Mouse (Mus musculus) frontal cortex, adult 2 months (tissue): ENCODE measurements at regions not wholly inside any gene's neighbourhood (a gene's known extent, or its start where the extent isn't known, plus 50 kb on each side); places are given as distances from the start of the nearest gene placed in this dataset.
"Not testable (repeated sequence)": the region's sequence is repeated elsewhere in the genome, so short reads cannot be mapped to it uniquely, and the experiment has no call there.

Source experiments
- DNase-seq, 2 experiments: peaks; one replicate each; pipeline ENCODE4 v3.0.0; 2022; ENCODE audit warnings: low spot score in 1 of 2; ENCODE audit errors: extremely low spot score in 1 of 2

DNA sequence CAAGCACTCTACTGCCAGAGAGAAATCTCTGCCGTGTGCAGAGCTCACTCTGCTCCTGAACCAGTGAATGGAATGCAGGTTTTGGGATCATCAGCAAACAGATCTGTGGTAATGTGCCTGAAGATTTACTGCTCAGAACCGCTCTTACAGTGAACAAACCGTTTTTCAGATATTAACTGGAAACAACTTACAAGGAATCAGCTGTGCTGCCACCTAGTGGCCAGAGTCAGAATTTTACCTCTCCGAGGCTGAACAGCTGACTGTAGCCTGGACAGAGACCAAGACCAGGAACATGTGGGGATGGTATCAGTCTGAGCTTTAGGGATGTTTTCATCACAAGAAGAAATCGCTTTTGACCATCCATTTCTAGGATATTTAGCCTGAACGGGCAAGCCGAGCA, 65.3 kb downstream of the Gm15023 start:
- peak; percentile 7 to 39 for DNase-seq

DNA sequence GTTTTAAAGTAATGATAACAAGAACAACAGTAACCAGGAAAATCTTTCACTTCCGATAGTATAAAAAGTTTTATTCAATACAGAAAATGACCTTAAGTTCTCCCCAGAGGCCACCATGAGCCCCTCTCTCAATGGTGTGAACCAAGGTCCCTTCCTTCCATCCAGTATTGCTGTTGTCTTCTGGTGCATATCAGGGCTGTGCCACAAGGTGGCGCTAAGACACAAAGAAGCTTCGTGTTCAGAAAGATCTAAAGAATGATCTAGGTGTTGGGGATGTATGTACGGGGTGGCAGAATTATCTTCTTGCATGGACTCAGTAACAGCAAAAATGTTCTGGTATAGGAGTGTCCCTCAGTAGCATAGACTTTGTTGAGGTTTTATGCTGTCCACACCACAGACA, 66.6 kb downstream of the Gm15023 start:
- peak; percentile 5 to 44 for DNase-seq

DNA sequence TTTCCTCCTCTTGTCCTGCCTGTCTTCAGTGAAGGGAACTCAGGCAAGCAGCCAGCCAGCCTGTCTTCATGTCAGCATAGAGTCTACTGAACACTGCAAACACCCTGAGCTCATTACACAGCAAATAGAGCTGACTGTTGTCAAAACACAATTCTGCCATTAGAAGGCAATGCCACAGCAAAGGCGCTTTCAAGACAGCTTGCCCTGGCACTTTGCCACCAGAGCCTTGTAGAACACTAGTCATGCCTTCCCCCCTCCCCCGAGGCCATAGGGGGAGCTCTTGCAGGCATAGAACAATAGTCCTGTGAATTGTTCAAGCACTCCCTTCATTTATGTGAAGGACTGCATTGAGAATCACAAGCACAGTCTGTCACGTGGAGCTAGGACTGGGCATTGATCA, 75.8 kb downstream of the Gm15023 start:
- no peak for DNase-seq

DNA sequence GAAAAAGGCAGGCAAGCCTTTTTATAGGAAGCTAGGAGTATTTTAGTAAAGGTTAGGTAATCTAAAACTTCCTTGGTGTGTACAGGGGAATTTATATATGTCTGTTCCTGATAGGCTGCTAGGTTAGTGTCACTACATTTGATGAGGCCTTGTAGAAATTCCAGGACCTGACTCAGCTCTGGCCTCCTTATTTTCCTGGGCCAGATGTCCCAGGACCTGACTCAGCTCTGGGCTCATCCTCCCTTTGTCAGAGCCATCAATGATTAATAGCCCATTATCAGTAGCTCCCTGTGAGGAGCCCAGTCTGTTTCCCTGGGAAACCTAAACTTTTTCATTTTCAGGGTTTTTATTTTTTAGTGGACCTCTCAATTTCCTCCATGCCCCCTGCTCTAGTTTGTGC, 79.3 kb downstream of the Gm15023 start:
- DNase-seq: no peak

DNA sequence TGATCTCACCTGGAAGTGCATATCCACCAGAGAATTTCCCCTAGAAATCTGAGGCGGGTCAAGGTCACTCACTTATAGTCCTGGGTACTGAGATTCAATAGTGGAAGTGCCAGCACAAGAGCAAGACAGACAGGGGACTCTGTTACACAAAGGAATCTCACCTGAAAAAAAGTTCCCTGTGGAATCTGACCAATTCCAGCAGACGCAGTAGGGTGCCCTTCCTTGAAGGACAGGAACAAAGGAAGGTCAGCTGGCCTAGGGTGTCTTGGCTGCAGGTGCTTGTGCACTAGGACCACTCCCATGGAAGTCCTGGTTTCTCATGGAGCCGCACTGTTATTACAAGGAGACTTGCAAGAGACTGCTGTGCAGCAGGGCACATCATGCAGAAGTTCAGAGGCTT, 81.2 kb downstream of the Gm15023 start:
- no peak for DNase-seq

DNA sequence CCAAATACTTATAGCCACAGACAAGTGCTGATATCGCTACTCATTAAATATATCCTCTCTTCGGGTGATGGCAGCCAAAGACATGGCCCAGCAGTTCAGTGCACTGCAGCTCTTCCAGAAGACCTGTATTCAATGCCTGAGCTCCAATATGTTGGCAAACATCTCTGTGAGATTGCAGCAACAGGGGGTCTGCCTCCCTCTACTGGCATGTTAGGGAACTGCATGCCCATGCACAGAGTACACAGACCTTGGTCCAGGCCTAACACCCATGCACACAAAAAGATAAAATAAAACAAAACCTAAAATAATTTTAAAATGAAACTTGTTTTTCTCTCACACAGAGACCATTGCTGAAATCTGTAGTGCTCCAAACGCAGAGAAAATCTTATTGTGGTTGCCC, 82.1 kb upstream of the Zmat1 start:
- peak; percentile 22 to 81 for DNase-seq

DNA sequence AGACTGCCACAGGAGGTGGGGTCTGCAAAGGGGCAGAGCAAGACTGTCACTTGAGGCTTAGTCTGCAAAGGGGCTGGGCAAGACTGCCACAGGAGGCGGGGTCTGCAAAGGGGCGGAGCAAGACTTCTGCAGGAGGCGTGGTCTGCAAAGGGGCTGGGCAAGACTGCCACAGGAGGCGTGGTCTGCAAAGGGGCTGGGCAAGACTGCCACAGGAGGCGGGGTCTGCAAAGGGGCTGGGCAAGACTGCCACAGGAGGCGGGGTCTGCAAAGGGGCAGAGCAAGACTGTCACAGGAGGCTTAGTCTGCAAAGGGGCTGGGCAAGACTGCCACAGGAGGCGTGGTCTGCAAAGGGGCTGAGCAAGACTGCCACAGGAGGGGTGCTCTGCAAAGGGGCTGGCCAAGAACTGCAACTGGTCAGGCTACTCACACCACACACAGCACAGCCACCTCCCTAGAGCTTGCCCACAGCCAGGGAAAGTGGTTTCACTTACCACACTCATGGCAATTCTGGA, 78.1 kb upstream of the Zmat1 start:
- not testable (repeated sequence) for DNase-seq

DNA sequence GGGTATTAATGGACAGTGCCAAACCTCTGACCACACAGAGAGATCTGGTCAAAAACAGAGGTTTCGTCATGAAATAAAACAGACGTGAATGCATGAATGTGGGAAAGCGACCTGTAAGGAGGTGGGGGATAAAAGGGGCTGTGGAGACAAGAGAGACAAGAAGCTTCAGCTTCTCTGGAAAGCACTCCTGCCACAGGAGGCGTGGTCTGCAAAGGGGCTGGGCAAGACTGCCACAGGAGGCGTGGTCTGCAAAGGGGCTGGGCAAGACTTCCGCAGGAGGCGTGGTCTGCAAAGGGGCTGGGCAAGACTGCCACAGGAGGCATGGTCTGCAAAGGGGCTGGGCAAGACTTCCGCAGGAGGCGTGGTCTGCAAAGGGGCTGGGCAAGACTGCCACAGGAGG, 77.6 kb upstream of the Zmat1 start:
- DNase-seq: not testable (repeated sequence)

DNA sequence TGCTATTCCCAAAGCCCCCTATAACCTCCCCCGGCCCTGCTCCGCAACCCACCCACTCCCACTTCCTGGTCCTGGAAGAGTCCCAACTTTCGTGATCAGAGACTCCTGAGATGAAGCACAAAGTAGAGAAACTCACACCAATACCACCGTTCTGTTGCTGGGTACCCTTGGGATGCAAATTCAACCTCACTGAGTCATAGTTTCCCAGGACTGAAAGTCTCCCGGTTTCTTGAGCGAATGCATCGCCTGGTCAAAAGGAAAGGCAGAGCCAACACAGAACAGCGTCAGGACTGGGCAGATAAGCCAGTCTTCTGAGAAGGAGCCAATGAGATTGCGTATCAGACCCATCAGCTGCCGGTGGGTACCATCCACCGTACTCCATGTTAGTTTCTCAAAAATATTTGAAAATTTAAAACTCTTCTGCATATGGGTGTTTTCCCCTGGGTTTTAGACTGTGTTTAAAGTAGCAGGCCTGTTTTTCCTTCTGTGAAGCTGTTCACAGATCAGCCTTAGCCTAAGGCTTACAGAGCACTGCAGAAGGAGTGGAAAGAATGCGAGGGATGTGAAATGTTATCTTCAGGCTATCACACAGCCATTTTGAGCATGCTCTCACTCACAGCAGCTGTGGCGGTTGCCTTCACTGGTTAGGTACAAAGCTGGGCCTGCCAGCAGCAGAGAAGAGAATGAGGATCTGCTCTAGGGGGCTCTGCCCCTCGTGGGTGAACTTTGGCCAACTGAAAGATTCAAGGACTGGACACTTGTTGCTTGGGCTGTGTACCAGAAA, 77.0 kb upstream of the Zmat1 start:
- DNase-seq: not testable (repeated sequence)

DNA sequence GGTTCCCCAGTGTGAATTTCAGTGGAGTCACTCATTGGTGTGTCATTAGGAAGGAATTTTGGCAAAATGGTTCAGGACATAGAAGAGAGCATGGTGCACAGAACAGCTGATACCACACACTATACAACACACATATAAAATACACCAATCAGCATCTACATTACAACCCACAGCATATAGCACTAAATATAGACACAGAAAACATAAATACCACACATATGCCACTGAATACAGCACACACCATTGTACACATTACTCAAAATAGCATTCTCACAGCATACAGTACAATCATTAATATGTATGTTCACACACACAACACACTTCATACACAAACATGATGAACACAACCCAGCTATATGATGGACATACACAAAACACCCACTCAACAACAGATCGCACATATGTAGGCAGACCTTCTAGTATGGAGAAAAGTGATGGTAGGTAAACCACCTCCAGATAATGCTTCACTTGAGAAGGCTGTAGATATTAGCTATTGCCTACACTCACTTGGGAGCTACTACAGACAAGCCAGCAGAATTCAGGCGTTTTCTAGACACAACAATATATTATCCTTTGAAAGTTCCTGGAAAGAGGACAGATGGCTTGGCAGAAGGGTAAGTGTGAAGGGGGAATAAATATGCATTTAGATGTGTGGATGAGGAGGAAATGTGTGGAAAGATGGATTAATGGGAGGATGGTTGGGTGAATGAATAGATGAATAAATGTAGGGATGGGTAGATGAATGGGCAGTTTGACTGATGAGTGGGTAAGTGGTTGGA, 71.6 kb upstream of the Zmat1 start:
- peak in 1 of 2 experiments; percentile 34 for DNase-seq

DNA sequence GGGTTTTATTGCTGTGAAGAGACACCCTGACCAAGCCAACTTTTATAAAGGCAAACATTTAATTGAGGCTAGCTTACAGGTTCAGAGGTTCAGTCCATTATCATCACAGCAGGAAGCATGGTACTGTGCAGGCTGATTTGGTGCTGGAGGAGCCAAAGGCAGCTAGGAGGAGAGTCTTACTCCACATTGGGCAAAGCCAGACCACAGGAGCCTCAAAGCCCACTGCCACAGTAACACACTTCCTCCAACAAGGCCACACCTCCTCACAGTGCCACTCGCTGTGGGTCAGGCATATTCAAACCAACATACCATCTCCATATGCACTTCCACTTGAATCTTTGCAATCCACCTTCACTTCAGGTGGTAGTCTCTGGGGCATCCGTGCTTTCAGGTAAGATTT, 70.4 kb upstream of the Zmat1 start:
- no peak for DNase-seq

DNA sequence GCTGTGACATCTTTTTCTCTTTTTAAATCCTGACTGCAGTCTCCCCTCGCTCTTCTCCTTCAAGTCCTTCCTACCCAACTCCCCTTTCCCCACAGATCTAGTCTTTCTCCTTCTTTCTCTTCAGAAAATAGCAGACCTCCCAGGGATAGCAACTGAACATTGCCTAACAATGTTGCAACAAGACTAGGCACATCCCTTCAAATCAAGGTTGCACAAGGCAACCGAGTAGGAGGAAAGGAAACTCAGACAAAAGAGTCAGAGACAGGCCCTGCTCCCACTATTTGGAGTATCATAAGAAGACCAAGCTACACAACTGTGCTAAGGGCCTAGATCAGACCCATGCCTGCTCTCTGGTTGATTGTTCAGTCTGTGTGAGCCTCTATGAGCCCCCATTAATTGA, 66.9 kb upstream of the Zmat1 start:
- DNase-seq: no peak

DNA sequence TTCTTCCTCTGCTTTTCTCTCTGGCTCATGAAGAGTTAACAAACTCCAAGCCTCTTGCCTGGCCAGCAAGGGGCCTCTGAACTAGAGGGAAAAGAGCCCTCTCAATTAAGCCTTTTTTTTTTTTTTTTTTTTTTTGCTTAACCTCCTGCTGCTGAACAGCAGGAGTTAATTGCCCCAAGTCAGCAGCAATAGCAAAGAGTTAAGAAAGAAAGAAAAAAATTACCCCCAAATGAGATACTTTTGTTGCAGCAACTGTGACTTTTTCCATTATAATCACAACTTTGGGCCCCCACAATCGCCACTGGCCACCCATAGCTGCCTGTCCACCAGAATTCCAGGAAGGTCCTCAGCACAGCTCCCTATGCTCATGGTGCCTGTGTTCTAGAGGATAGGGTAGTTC, 60.4 kb upstream of the Zmat1 start:
- no peak for DNase-seq

DNA sequence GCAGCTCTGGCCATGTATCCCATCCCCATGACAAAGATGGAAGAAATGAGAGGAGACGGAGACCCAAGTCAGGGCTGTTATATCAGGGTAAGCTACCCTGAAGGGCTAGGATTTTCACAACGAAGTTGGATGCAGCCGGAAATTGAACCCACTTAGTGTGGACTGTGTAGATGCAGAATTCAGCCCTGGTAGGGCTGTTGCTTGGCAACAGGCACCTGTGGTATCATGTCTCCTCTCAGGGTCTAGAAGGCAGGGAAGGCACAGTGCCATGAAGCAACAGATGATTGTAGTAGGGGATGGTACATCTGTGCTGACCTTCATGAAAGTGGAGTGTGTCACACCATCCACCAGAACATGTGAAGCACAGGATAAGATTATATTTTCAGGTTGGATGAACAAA, 51.2 kb upstream of the Zmat1 start:
- DNase-seq: no peak

DNA sequence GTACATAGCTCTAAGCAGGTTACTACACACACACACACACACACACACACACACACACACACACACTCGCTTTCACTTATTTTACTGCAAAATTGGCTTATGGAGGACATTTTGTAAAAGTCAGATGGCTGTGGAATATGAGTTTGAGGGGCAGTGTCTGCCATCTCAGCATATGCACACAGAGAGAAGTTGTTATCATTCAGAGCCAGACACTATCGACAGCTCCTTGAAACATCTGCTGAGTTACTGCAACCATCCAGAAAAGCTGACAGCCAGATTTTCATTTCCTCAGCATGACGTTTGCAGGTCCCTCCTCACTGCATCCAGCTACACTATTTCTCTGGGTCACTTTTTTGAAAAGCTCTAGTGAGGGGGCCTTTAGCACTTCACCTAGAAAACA, 49.9 kb upstream of the Zmat1 start:
- DNase-seq: no peak
